Comparison of ENCODE assay signal across 27 mouse cellular contexts in genomic region chr1:175794668-175795067, GRCm38 (mm10).
DNase-seq lines count a peak whose midpoint lies in the region; ATAC-seq and TF ChIP-seq lines count a peak whose summit lies in the region.
"Had no signal": no experiment of that assay in that cellular context is flagged by ENCODE, and none has a peak within 500 bp of the region (broad histone marks: within the 10 kb centered on the region; RNA-seq: fewer than 3 reads in every experiment).

No protein-coding gene starts in this region.

- no peak overlapping the region for H3K4me3 ChIP-seq in kidney, embryonic 14.5 days (ENCODE audit: low read length)
- H3K4me3 ChIP-seq in lung, postnatal 0 days (ENCODE audit: low read depth, low read length) = no peak overlapping the region
- H3K4me3 ChIP-seq in kidney, postnatal 0 days (replicated peaks; ENCODE audit: low read depth, low read length) = no peak overlapping the region
- H3K4me3 ChIP-seq: embryonic facial prominence, embryonic 12.5 days; heart, embryonic 10.5 days; limb, embryonic 12.5 days; liver, embryonic 15.5 days; megakaryocyte, embryonic 14.5 days; midbrain, embryonic 12.5 days; myocyte; neural tube, embryonic 12.5 days had no signal

- no peak for TF ChIP-seq CTCF in lung, postnatal 0 days (IDR thresholded peaks at IDR 0.05)
- TF ChIP-seq CTCF in kidney, postnatal 0 days (IDR thresholded peaks at IDR 0.05; ENCODE audit: low read depth) = no peak

- H3K4me1 ChIP-seq in kidney, embryonic 14.5 days (ENCODE audit: control insufficient read depth, insufficient read depth, low read length) = no peaks in the 10 kb centered on the region
- H3K4me1 ChIP-seq in lung, postnatal 0 days (ENCODE audit: insufficient read depth, low read depth, low read length) = no peaks in the 10 kb centered on the region
- H3K4me1 ChIP-seq in kidney, postnatal 0 days (replicated peaks; ENCODE audit: insufficient read depth, low read length) = no peaks in the 10 kb centered on the region
- H3K4me1 ChIP-seq: embryonic facial prominence, embryonic 12.5 days; heart, embryonic 10.5 days; limb, embryonic 12.5 days; liver, embryonic 15.5 days; megakaryocyte, embryonic 14.5 days; midbrain, embryonic 12.5 days; neural tube, embryonic 12.5 days had no signal

- H3K27ac ChIP-seq in kidney, embryonic 14.5 days (ENCODE audit: low read depth, low read length) = no peak overlapping the region
- no peak overlapping the region for H3K27ac ChIP-seq in lung, postnatal 0 days (ENCODE audit: low read length)
- H3K27ac ChIP-seq in kidney, postnatal 0 days = peak overlapping the region; percentile 4; the same call in 1 of the 2 replicates
- H3K27ac ChIP-seq: embryonic facial prominence, embryonic 12.5 days; heart, embryonic 10.5 days; limb, embryonic 12.5 days; liver, embryonic 15.5 days; midbrain, embryonic 12.5 days; neural tube, embryonic 12.5 days had no signal

- no peak overlapping the region for H3K9ac ChIP-seq in kidney, embryonic 14.5 days (ENCODE audit: low read depth, low read length)
- no peak overlapping the region for H3K9ac ChIP-seq in lung, postnatal 0 days (replicated peaks; ENCODE audit: low read depth)
- H3K9ac ChIP-seq in kidney, postnatal 0 days (ENCODE audit: low read depth, low read length) = no peak overlapping the region
- H3K9ac ChIP-seq: embryonic facial prominence, embryonic 12.5 days; limb, embryonic 12.5 days; liver, embryonic 15.5 days; midbrain, embryonic 12.5 days; neural tube, embryonic 12.5 days had no signal

- peak; percentile 5 to 27 for DNase-seq in heart, adult 18-20 months
- DNase-seq in heart, adult 11 months = no peak
- DNase-seq in kidney, adult 11 months = peak; percentile 3
- DNase-seq in lung, postnatal 0 days (ENCODE audit: low spot score) = no peak
- DNase-seq in lung, postnatal 4 days = no peak
- peak; percentile 29 for DNase-seq in kidney, postnatal 0 days (ENCODE audit: low spot score)
- DNase-seq in layer of hippocampus, adult 18-20 months (ENCODE audit: low spot score in 2 of 2) = no peak
- DNase-seq: adrenal gland, postnatal 10 days; cerebellum, adult 11-12 months; cerebellum, adult 9-11 months; embryo, embryonic 11 days; gastrocnemius, postnatal 25 days; right cerebral cortex, adult 18-20 months; spleen, adult 18-20 months; thymus, postnatal 14 days had no signal

- 67% methylated on average over 2 of the region's 2 CpGs for WGBS in kidney, embryonic 14.5 days
- WGBS in lung, postnatal 0 days = 46% methylated on average over 2 of the region's 2 CpGs
- WGBS in kidney, postnatal 0 days = 67% methylated on average over 2 of the region's 2 CpGs

- ATAC-seq in kidney, embryonic 14.5 days (ENCODE audit: low FRiP score, low TSS enrichment) = no peak
- ATAC-seq in lung, postnatal 0 days = peak; percentile 21; the same call in 1 of the 2 replicates
- no peak for ATAC-seq in kidney, postnatal 0 days (replicated peaks; ENCODE audit: low FRiP score, low read depth)
- ATAC-seq: forebrain, embryonic 14.5 days; hindbrain, embryonic 16.5 days had no signal

- no peaks in the 10 kb centered on the region for H3K36me3 ChIP-seq in kidney, embryonic 14.5 days (ENCODE audit: control insufficient read depth, insufficient read depth, low read length)
- no peaks in the 10 kb centered on the region for H3K36me3 ChIP-seq in lung, postnatal 0 days (ENCODE audit: insufficient read depth, low read length)
- H3K36me3 ChIP-seq in kidney, postnatal 0 days (ENCODE audit: insufficient read depth, low read length) = no peaks in the 10 kb centered on the region
- H3K36me3 ChIP-seq: embryonic facial prominence, embryonic 12.5 days; G1E; heart, embryonic 10.5 days; limb, embryonic 12.5 days; liver, embryonic 15.5 days; midbrain, embryonic 12.5 days; neural tube, embryonic 12.5 days had no signal

- H3K9me3 ChIP-seq in kidney, embryonic 14.5 days (ENCODE audit: control insufficient read depth, low read length) = no peaks in the 10 kb centered on the region
- H3K9me3 ChIP-seq in lung, postnatal 0 days (ENCODE audit: low read length) = no peaks in the 10 kb centered on the region
- H3K9me3 ChIP-seq in kidney, postnatal 0 days (replicated peaks; ENCODE audit: low read length) = no peaks in the 10 kb centered on the region
- H3K9me3 ChIP-seq: embryonic facial prominence, embryonic 12.5 days; heart, embryonic 10.5 days; limb, embryonic 12.5 days; liver, embryonic 15.5 days; midbrain, embryonic 12.5 days; neural tube, embryonic 12.5 days had no signal

- H3K4me2 ChIP-seq in kidney, embryonic 14.5 days (replicated peaks; ENCODE audit: low read depth, low read length) = no peak overlapping the region
- no peak overlapping the region for H3K4me2 ChIP-seq in lung, postnatal 0 days (replicated peaks; ENCODE audit: low read depth, low read length)
- H3K4me2 ChIP-seq in kidney, postnatal 0 days (ENCODE audit: low read length) = no peak overlapping the region
- H3K4me2 ChIP-seq: embryonic facial prominence, embryonic 12.5 days; limb, embryonic 12.5 days; liver, embryonic 15.5 days; midbrain, embryonic 12.5 days; neural tube, embryonic 12.5 days had no signal

- H3K27me3 ChIP-seq in kidney, embryonic 14.5 days (ENCODE audit: control insufficient read depth, insufficient read depth, low read length) = no peaks in the 10 kb centered on the region
- no peaks in the 10 kb centered on the region for H3K27me3 ChIP-seq in lung, postnatal 0 days (replicated peaks; ENCODE audit: insufficient read depth, low read length)
- H3K27me3 ChIP-seq in kidney, postnatal 0 days (ENCODE audit: insufficient read depth, low read length) = no peaks in the 10 kb centered on the region
- H3K27me3 ChIP-seq: embryonic facial prominence, embryonic 12.5 days; limb, embryonic 12.5 days; liver, embryonic 15.5 days; megakaryocyte, embryonic 14.5 days; midbrain, embryonic 12.5 days; neural tube, embryonic 12.5 days had no signal

- TF ChIP-seq EP300 in lung, postnatal 0 days (IDR thresholded peaks at IDR 0.05) = peak; percentile 72

Comparison
In these comparisons a context has a peak if more than half of its experiments do, and no peak if none do; other contexts are left out.
1. DNase-seq: peak in heart, adult 18-20 months (2 of 2), kidney, adult 11 months (single experiment) and kidney, postnatal 0 days (single experiment); none in heart, adult 11 months (single experiment), lung, postnatal 0 days (single experiment), lung, postnatal 4 days (0 of 2) and layer of hippocampus, adult 18-20 months (0 of 2).